Mouse (Mus musculus) naive thymus-derived CD4-positive, alpha-beta T cell, adult 2 months (primary cell): ENCODE data around the gene Mtnr1b.

Source experiments
- DNase-seq: peaks from one replicate; pipeline ENCODE4 v3.0.0-alpha.2; 2011; ENCODE audit warnings: low read depth

Gene Mtnr1b

GRCm38 (mm10) chr9:15802413-15803027 is 71.8 kb downstream of the Mtnr1b start:
- no peak for DNase-seq

- no peak for DNase-seq
These were observed 74.0 kb downstream of the Mtnr1b start for GRCm38 (mm10) chr9:15800402-15800801.

GRCm38 (mm10) chr9:15794408-15794807 is 79.9 kb downstream of the Mtnr1b start:
- DNase-seq = no peak

- no peak for DNase-seq
These were observed 82.3 kb downstream of the Mtnr1b start for GRCm38 (mm10) chr9:15792076-15792475.

- no peak for DNase-seq
These were observed 87.7 kb downstream of the Mtnr1b start for GRCm38 (mm10) chr9:15786610-15787009.

- DNase-seq = no peak
These were observed 88.2 kb downstream of the Mtnr1b start for GRCm38 (mm10) chr9:15786192-15786591.

- DNase-seq = no peak
These were observed 92.4 kb downstream of the Mtnr1b start for GRCm38 (mm10) chr9:15781936-15782335.

GRCm38 (mm10) chr9:15774911-15775310 is 99.4 kb downstream of the Mtnr1b start:
- no peak for DNase-seq
